ENCODE assay signal across 8 mouse cellular contexts in genomic region chr8:127065113-127065473, GRCm38 (mm10). TPM values are rescaled to one million over a fixed set of nuclear protein-coding genes. Genes with fewer than 3 reads are reported as not detected.
DNase-seq lines count a peak whose midpoint lies in the region; ATAC-seq and TF ChIP-seq lines count a peak whose summit lies in the region.

No protein-coding gene starts in this region.

- DNase-seq in heart, adult 2 months: no peak
- no peak for DNase-seq in heart, adult 9 months (ENCODE audit: low spot score in 2 of 2)
- DNase-seq in hindbrain, embryonic 11.5 days (ENCODE audit: low spot score): no peak
- DNase-seq in midbrain, embryonic 11.5 days (ENCODE audit: low spot score, missing footprints): peak; percentile 96
- no peak for DNase-seq in right cerebral cortex, postnatal 4 days
- no peak for DNase-seq in cerebellum, adult 9-10 months
- DNase-seq in cerebellum, postnatal 4 days (ENCODE audit: low spot score in 2 of 2): no peak

- intact Hi-C loops in heart, adult 2 months (cut with DNase I): loop anchor here (2.0 kb wide), 1 partner anchor 74 kb away; no protein-coding TSS in a partner anchor

- no peak for TF ChIP-seq CTCF in heart, adult 2 months (IDR thresholded peaks at IDR 0.05)
- TF ChIP-seq CTCF in ES-Bruce4 (IDR thresholded peaks at IDR 0.05; ENCODE audit: low read depth, low read length): no peak

- ATAC-seq in hindbrain, embryonic 11.5 days (ENCODE audit: low FRiP score): no peak
- ATAC-seq in midbrain, embryonic 11.5 days (ENCODE audit: low FRiP score): no peak

- no peak for TF ChIP-seq EP300 in heart, adult 2 months (IDR thresholded peaks at IDR 0.05; ENCODE audit: insufficient read depth, low read depth, low read length)
- no peak for TF ChIP-seq EP300 in ES-Bruce4 (IDR thresholded peaks at IDR 0.05; ENCODE audit: insufficient read depth, low read depth, low read length)

- peaks cover 2% of the 10 kb centered on the region; the same call in 1 of the 2 replicates for H3K36me3 ChIP-seq in heart, adult 2 months (ENCODE audit: control insufficient read depth, insufficient read depth, low read length)
- no peaks in the 10 kb centered on the region for H3K36me3 ChIP-seq in ES-Bruce4 (ENCODE audit: control insufficient read depth, insufficient read depth, low read length, poor library complexity, severe bottlenecking)
- no peaks in the 10 kb centered on the region for H3K36me3 ChIP-seq in hindbrain, embryonic 11.5 days (ENCODE audit: control insufficient read depth, insufficient read depth, low read length)
- H3K36me3 ChIP-seq in midbrain, embryonic 11.5 days (ENCODE audit: control insufficient read depth, insufficient read depth, low read length): no peaks in the 10 kb centered on the region

- H3K9me3 ChIP-seq in ES-Bruce4 (replicated peaks; ENCODE audit: control insufficient read depth, insufficient read depth, low read length, poor library complexity, severe bottlenecking): no peaks in the 10 kb centered on the region
- H3K9me3 ChIP-seq in hindbrain, embryonic 11.5 days (ENCODE audit: control insufficient read depth, low read length): no peaks in the 10 kb centered on the region
- no peaks in the 10 kb centered on the region for H3K9me3 ChIP-seq in midbrain, embryonic 11.5 days (ENCODE audit: control insufficient read depth, low read length)

- 21% methylated on average over 10 of the region's 10 CpGs for WGBS in heart, adult 2 months
- WGBS in hindbrain, embryonic 11.5 days: 1% methylated on average over 10 of the region's 10 CpGs
- WGBS in midbrain, embryonic 11.5 days: under 1% methylated on average over 10 of the region's 10 CpGs

- H3K4me2 ChIP-seq in hindbrain, embryonic 11.5 days (replicated peaks; ENCODE audit: low read depth, low read length): peak overlapping the region; percentile 72
- H3K4me2 ChIP-seq in midbrain, embryonic 11.5 days: peak overlapping the region; percentile 72

- peak overlapping the region; percentile 97 for H3K9ac ChIP-seq in heart, adult 2 months (ENCODE audit: low read depth, low read length)
- H3K9ac ChIP-seq in ES-Bruce4 (ENCODE audit: low read depth, poor library complexity, severe bottlenecking): peak overlapping the region; percentile 98
- H3K9ac ChIP-seq in hindbrain, embryonic 11.5 days (ENCODE audit: low read depth, low read length): peak overlapping the region; percentile 97
- H3K9ac ChIP-seq in midbrain, embryonic 11.5 days (ENCODE audit: low read length): peak overlapping the region; percentile 96

- TF ChIP-seq POLR2A in heart, adult 2 months (IDR thresholded peaks at IDR 0.05; ENCODE audit: insufficient read depth, low read depth, low read length): no peak
- TF ChIP-seq POLR2A in ES-Bruce4 (IDR thresholded peaks at IDR 0.05; ENCODE audit: insufficient read depth, low read length): no peak

- H3K4me3 ChIP-seq in heart, adult 2 months: peak overlapping the region; percentile 92
- peak overlapping the region; percentile 97 for H3K4me3 ChIP-seq in ES-Bruce4 (ENCODE audit: low read depth, low read length)
- peak overlapping the region; percentile 81 for H3K4me3 ChIP-seq in hindbrain, embryonic 11.5 days (ENCODE audit: low read depth, low read length)
- peak overlapping the region; percentile 93 for H3K4me3 ChIP-seq in midbrain, embryonic 11.5 days (ENCODE audit: low read depth, low read length)

- H3K27me3 ChIP-seq in heart, adult 2 months (ENCODE audit: control insufficient read depth, insufficient read depth, low read length): no peaks in the 10 kb centered on the region
- no peaks in the 10 kb centered on the region for H3K27me3 ChIP-seq in ES-Bruce4 (ENCODE audit: control insufficient read depth, insufficient read depth, low read length, poor library complexity, severe bottlenecking)
- no peaks in the 10 kb centered on the region for H3K27me3 ChIP-seq in hindbrain, embryonic 11.5 days (ENCODE audit: control insufficient read depth, insufficient read depth, low read length)
- no peaks in the 10 kb centered on the region for H3K27me3 ChIP-seq in midbrain, embryonic 11.5 days (ENCODE audit: control insufficient read depth, insufficient read depth, low read length)

- H3K4me1 ChIP-seq in heart, adult 2 months (ENCODE audit: control insufficient read depth, insufficient read depth, low read length): peaks cover 5% of the 10 kb centered on the region
- H3K4me1 ChIP-seq in ES-Bruce4 (ENCODE audit: control insufficient read depth, insufficient read depth, low read length): peaks cover 4% of the 10 kb centered on the region
- peaks cover 5% of the 10 kb centered on the region for H3K4me1 ChIP-seq in hindbrain, embryonic 11.5 days (replicated peaks; ENCODE audit: control insufficient read depth, insufficient read depth, low read length)
- H3K4me1 ChIP-seq in midbrain, embryonic 11.5 days (ENCODE audit: control insufficient read depth, insufficient read depth, low read length): peaks cover 13% of the 10 kb centered on the region

- no peaks in the 10 kb centered on the region for H3K79me2 ChIP-seq in heart, adult 2 months (replicated peaks; ENCODE audit: control insufficient read depth, insufficient read depth, low read length)

- H3K27ac ChIP-seq in heart, adult 2 months: peak overlapping the region; percentile 91
- H3K27ac ChIP-seq in ES-Bruce4 (ENCODE audit: insufficient read depth, low read length): no peak overlapping the region
- H3K27ac ChIP-seq in hindbrain, embryonic 11.5 days (ENCODE audit: low read depth, low read length): peak overlapping the region; percentile 95
- peak overlapping the region; percentile 93; the same call in 1 of the 2 replicates for H3K27ac ChIP-seq in midbrain, embryonic 11.5 days (ENCODE audit: low read depth, low read length)

RNA-seq across cellular contexts. Expression of gene Pard3, which starts 1.4 kb away (rescaled TPM):
- 10 to 100 TPM; 30.1 to 32.9 TPM for total RNA-seq in heart, adult 2 months (2021)
- polyA plus RNA-seq in heart, adult 2 months (2012; rRNA removed): 19.2 and 23.7 TPM in 2 replicates
- 33.8 and 38.0 TPM in 2 replicates for polyA plus RNA-seq in ES-Bruce4 (2011; ENCODE audit: insufficient read depth, insufficient read length, low read depth, missing spikeins)
- 30.9 and 31.5 TPM in 2 replicates for polyA plus RNA-seq in hindbrain, embryonic 11.5 days (2014; fragmentation: Nextera tagmentation; extraction: Ambion mirVana)
- polyA plus RNA-seq in midbrain, embryonic 11.5 days (2014; fragmentation: Nextera tagmentation; extraction: Ambion mirVana): 28.3 and 30.4 TPM in 2 replicates
